Mouse (Mus musculus): ENCODE measurements at regions not wholly inside any gene's neighbourhood (a gene's known extent, or its start where the extent isn't known, plus 50 kb on each side); places are given as distances from the start of the nearest gene placed in this dataset.

DNA sequence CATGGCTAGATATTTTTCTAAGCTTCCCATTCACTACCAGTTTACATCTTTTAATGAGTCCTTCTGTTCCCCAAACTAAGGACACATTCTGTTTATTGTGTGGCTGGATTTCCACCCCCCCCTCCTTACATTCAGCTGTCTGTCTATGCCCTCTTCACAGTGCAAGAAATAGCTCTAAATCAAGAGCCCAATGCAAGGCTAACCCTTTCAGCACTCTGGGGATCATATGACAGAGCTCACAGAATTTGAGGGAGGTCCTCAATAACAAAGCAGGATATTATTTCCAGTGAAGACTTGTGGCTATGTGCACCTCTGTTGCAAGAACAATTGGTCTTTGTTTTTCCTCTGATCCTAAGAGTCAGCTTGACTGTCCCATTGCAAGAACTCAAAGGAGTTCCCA lies 874.1 kb upstream of the Gje1 start:
- no peak for DNase-seq

DNA sequence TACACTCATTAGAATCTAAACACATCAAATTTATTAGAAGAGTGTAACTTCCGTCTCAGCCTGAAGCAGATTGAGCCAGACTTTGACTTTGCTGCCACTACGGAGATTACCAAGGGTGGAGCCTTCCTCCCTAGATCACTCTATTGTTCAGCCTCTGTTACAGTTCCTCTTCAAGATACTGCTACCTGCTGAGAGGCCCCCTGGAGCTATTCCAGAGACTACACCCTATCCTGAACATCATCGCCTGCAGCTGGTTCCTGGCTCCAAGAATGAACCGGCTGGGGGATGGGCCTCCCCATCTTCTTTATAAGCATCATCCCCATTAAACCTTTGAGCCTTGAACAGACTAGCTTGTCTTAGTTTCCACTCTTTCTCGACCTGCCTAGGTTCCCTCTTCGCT lies 868.1 kb upstream of the Gje1 start:
- DNase-seq = no peak

DNA sequence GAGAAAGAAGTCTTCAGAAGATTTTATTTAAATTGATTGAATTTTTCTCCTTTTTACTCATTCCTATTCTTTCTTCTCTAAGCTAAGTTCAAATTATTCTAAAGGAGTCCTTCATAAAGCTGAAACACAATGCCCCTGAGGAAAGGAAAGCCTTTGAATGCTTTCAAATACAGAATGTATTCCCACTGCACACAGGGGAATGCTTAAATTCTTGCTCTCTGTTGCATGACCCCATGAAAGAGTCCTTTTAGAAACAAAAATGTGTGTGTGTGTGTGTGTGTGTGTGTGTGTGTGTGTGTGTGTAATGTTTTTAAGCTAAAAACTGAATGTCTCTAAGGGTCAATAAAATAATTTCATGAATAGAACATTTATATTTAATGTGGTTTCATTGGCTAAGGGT lies 846.1 kb upstream of the Gje1 start:
- DNase-seq = no peak

DNA sequence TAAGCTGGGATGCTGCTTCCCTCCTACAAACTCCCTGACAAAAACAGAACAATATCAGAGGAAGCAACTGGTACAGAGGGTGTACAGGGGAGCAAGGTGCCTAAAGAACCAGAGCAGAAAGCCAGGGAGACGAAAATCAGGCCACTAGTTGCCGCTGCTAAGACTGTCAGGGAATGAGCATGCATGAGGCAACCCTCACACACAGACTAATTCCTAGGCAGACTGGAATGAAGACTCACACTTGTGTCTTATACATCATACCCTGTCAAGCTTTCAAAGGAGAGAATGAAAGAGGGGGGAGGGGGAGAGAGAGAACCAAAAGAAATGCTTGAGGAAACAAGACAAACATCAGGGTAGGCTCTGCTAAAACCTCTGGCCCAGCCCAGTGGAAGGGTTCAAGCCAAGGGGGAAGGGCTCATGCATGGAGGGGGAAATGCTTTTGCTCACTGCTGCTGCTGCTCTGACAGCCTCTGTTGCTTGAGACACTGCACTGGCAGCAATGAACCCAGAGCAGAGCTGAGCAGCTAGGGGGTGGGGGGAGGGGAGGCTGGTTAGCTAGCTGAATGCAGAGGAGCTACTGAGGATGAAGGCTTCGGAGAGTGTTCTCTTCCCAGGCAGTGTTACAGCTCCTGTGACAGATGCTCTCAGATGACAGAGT lies 835.5 kb upstream of the Gje1 start:
- no peak for DNase-seq

DNA sequence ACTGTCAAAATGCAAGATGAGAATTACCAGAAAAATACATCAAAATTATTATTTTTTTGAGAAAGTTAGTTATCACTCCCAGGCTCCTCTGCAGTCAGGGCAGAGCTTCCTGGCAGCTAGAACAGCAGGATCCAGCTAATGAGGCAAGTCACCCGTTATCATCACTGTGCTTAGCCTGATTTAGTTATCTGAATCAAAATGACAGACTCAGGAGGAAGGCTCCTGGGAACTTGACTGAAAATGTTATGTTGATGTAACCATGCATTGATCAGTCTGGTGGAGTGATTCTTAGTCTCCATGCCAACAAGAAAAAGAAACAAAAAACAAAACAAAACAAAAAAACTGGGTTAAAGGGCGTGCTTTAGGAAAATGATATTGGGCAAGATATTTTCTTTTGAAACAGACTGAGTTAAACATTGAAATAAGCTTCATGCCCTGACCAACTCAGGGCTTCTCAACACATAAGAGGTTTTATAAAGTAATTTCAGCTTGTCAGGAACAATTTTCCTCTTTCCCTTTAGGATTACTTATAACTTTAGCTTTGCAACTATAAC lies 823.9 kb upstream of the Gje1 start:
- no peak for DNase-seq

DNA sequence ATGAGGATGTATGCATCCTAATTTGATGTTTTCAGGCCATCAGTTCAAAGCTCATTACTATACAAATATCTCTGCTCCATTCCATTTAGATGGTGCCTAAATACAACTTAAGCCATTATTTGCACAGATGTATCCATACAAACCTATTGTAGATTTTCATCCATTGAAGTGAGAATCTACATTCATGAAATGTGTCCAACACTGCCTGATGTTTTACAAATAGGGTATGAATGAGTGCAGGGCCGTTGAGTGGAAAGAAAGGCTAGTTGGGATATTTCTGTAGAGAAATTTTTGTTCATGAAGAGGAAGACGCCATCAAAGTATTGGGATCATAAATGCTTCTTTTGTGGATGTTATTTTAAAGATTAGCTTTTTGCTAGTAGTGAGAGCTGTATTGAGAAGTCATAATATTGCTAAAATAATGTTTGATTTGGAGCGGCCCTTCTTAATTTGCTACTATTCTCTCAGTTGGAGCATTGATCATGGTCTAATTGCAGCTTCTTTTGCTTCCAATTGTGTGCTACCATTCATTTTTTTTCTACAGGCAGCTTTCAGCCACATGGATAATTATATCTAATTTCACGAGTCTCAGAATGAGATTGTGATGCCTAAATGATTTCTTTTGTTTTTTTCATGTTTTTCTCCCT lies 822.9 kb upstream of the Gje1 start:
- no peak for DNase-seq

DNA sequence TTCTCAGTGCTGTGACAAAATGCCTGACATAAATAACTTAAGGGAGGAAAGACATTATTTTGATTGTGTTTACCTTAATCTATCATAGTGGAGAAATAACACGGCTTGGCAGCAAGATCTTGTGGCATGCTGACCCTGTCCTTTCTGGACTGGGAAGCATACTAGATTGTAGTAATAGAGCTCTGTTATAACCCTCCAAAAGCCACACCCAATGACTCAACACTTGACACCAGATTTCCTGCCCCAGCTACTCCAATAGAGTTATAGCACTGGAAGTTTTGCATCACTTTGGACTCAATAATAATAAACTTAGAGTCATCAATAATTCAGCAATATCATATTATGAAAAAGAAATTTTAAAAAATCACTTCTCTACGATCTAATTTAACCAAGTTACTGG lies 818.0 kb upstream of the Gje1 start:
- no peak for DNase-seq

DNA sequence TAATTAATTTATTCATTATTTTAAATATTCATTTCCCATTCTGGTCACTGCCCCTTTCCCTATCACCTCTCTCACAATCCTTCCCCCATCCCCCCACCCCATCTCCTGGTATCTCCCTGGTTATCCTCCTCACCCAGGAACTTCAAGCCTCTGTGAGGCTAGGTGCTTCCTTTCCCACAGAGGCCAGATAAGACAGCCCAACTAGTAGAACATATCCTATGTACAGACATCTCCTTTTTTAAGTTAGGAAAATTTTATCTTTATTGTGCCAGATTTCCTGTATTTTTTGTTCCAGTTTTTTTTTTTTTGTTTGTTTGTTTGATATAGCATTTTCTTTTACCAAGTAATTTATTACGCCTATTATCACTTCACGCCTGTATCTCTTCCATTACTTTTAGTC lies 769.4 kb upstream of the Gje1 start:
- DNase-seq = no peak

DNA sequence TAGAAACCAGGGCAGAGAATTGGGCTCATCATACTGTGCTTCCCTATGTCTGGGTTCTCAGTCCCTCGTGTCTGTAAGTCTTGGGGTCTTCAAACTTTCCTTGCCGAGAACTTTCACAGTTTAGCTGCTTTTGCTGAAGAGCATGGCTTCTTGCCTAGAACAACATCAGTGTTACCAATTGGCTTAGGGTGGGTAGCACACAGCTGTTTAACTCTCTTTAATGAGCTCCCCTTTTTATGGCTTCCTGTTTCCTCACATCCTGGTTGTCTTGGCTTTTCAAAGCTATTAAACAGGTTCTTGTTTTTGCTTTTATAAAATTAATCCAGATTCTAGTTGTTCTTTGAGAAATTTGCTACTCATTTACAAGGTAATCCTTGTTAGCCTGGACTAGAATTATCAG lies 725.3 kb upstream of the Gje1 start:
- DNase-seq = no peak

DNA sequence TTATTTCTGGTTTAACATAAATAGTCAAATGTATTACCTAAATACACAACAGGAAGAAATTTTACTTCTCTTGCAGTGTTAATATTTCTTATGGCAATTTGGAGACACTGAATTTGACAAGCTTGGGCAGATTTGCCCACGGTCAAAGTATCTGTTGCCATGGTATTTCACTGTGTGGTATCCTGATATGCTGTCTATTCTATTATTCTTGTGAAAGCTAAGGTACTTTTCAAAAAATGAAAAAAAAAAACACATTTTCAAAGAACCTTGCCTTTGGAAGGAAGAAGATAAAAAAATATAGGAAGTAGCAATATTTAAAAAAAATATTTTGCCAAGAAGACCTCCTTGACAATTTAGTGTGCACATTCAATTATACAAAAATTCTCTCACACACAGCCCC lies 723.2 kb upstream of the Gje1 start:
- DNase-seq = no peak

DNA sequence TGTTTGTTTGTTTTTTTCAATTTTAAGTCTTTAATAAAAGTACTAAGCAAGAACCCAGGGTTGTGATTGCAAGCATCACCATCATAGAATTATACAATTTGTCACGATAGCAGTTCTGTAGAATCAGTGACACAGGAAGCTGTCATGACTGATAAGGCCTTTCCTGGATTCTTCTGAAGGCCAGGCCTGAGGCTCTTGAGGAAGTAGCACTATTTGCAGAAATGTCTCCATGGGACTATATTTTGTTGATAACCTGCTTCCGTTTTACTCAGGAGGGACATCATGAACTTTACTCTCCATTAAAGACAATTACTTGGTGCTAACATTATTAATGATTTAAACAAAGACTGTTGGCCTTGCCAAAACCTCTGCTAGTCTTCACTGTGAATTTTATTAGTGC lies 708.7 kb upstream of the Gje1 start:
- no peak for DNase-seq

DNA sequence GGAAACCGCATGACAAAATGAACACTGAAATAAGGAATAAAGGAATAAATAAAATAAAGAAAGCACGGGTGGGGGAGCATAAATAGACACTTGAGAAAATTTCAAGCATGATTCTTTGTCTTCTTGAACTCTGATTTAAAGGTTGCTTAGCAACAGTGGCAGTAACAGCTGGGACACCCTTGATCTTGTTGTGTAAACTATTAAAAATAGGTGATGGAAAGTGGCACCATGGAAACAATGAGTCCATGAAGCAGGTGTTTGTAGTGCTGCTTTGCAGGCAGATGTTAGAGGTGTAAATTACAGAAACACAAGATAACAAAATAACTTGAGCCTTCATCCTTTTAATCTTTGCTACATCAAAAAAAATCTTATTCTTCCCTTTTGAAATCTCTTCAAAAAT lies 688.2 kb upstream of the Gje1 start:
- DNase-seq = no peak

DNA sequence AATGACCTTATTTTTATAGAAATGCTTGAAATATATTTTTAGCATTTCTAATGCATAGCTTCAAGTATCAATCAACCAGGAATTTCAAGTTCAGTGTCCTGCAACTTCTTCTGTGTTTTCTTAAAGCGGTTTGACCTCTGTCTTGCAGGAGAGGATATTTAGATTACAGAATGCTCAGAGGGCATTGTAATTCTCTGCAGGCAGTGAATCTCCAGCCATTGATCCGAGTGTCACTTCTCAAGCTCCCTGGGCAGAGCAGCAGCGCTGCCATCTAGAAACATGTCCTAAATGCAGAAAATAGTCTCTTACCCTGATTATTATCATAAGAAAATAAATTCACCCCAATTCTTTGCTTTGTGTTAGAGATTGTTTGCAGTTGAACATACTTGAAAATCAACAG lies 687.7 kb upstream of the Gje1 start:
- no peak for DNase-seq

DNA sequence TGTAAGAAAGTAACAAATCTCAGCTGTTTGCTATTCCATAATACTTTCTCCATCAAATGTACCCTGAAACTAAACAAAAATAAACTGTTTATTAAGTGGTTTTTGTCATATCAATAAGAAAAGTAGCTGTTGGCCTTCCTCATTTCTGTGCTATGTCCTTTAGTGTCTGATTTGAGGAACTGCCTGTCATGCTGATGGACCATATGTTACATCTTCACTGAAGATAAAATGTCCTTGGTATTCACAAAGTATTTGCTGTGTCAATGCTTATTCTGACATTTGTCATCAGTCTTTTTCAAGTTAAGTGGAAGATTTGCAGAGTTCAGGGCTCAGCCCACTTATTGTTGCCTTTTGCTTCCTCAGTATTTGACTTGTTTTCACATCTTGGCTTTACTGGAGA lies 682.0 kb upstream of the Gje1 start:
- DNase-seq = no peak

DNA sequence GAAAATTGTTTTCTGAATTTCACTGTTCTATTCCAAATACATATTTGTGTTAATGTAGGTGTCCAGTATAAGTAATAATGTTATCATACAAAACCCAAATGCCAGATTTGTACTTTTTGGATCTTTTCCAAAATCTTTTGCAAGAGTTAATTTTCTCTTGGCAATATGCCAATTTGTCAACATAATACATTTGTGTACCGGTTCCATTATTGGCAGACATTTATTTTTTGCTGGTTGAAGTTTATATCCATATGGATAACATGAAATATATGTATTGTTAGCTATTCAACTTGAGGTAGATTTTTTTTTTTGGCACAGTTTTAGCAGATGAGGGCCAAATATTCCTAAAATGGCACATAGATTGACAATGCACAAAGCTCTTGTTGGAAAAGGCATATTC lies 679.1 kb upstream of the Gje1 start:
- DNase-seq = no peak

DNA sequence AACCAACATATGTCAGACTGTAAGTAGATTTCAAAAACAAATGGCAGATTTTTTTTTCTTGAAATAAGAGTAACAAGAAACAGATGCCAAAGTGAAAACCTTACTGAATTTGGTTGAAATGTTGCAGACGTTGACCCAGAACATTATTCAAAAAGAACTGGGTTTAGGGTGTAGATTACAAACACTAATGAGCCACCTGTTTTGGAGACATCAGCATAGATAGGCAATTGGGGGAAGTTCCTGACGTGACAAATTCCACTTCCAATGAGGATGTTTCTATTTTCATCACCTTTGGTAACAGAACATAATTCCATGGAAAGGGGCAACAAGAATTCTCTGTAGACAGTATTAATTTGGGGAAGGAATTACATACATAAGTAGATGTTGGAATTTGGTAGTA lies 677.3 kb upstream of the Gje1 start:
- DNase-seq = no peak

DNA sequence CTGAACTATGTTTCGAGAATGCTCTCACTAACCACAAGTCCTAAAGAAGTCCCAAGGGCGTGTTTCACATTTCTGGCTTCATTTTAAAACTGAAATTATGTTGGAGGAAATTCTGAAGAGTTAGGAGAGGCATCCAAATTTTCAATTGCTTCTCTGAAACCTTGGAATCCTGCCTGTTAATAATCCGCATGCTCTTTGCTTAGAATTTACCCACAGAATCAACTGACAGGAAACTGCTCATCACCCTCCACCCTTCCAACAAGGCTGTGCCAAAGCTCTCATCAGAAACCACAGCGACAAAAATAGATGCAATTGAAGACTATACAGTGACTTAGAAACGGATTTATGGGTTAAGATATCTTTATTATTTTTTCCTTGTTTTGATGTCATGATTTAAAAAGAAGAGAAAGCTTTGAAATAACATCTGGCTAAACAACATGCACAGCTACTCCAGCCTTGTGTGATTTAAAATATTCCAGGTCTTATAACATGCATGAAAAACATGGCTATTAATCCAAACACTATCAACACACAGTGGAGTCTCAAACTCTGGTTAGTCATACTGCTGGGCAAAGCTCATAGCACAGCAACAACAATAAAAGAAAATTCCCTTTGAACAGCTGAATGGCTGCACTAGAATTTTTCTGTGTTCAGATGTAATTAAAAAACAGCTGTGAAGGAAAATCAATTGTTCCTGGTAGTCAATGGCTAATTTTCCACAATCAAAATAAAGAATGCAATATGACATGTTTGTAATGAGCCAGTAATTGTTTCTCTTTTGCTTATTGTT lies 674.2 kb upstream of the Gje1 start:
- peak in 1 of 2 experiments; percentile 7 for DNase-seq

DNA sequence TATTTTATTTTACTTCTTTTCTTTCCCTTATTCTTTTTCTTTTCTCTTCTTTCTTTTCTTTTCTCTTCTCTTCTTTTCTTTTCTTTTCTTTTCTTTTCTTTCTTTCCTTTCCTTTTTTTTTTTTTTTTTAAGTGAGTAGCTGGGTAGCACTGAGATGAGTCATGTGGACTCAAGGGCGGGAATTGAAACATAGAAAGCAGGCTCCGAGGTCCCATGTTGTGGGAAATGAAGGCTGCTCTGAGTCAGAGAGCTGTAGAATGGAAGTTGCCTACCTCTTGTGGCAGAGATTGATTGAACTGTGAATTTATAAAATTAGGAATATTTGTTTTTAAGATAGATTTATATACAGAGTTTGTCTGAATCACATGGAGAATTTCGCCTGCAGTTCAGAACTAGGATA lies 655.6 kb upstream of the Gje1 start:
- DNase-seq = no peak

Measured in cerebellum, postnatal 25 days (tissue).